Mouse (Mus musculus) adrenal gland, adult 8-10 months (tissue): ENCODE results near the gene Usp20. TPM values are rescaled to one million over a fixed set of nuclear protein-coding genes. Genes with fewer than 3 reads are reported as not detected.

Experiments used
- DNase-seq: peaks from one replicate; pipeline ENCODE4 v3.0.0; 2022
- total RNA-seq, 4 experiments: library from RNA; stranded (reverse); gene quantifications; 2 replicates each; pipeline ENCODE4 v1.2.4; 2022

The Usp20 gene
- total RNA-seq, 4 experiments from 2014 or later: 32.6 to 45.6 (median 42.3) TPM

- no peak for DNase-seq
These were observed 58.4 kb downstream of the Usp20 start for GRCm38 (mm10) chr2:31040487-31040886.

GRCm38 (mm10) chr2:31041386-31041785, 59.3 kb downstream of the Usp20 start:
- DNase-seq: peak; percentile 52

DNA sequence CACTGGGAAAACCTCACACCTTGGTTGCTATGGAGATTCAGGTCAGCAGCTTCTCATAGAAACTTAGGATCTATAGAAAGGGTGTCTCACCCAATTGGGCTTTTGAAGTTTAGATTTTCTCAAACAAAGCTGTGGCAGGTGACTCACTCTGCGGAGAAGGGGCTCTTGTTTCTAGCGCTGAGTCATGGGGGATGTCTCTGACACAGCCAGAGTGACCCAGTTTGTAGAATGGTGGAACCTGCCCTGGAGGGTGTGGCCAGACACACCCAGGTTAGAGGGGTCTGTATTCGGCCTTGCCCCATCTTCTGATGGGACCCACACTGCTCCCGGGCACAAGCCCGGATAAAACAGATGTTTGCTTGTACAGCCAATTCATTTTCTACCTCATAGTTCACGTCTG, 60.8 kb downstream of the Usp20 start:
- DNase-seq: no peak

- DNase-seq: no peak
These were observed 61.8 kb downstream of the Usp20 start for GRCm38 (mm10) chr2:31043856-31044255.

- no peak for DNase-seq
These were observed 66.0 kb downstream of the Usp20 start for GRCm38 (mm10) chr2:31048037-31048436.

DNA sequence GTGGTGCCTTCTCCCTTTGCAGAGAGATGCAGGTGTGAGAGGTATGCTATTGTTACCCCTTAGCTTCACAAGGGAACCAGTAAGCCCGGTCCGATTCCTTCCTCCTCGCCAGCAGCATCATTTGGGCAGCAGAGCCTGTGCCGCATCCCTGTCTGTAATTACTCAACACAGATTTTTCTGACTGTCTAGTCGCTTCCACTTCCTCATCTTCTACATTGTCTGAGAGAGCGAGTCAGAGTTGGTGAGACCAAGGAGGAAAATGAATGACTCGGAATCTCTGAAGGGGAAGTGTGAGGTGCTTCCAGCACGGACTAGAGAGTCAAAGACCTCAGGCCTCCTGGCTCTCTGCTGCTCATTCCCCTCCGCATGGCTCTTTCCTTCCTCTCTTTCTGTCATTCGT, 70.4 kb downstream of the Usp20 start:
- no peak for DNase-seq

- no peak for DNase-seq
These were observed 71.3 kb downstream of the Usp20 start for GRCm38 (mm10) chr2:31053426-31053825.

- DNase-seq: no peak
These were observed 71.8 kb downstream of the Usp20 start for GRCm38 (mm10) chr2:31053851-31054340.

DNA sequence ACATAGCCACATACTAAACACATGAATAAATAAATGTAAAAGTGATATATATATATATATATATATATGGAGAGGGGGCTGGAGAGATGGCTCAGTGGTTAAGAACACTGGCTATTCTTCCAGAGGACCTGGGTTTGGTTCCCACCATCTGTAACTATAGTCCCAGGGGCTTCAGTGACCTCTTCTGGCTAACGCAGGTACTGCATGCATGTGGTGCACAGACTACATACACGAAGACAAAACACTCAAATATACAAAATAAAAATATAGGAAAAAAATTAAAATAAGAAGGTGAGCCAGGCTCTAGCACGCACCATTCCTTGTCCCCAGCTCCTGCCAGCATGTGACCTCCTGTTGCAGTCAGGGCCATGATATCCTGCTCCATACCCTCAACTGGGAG, 74.0 kb downstream of the Usp20 start:
- DNase-seq: no peak

GRCm38 (mm10) chr2:31057549-31058177, 75.6 kb downstream of the Usp20 start:
- no peak for DNase-seq

GRCm38 (mm10) chr2:31058443-31058842, 76.4 kb downstream of the Usp20 start:
- DNase-seq: no peak

DNA sequence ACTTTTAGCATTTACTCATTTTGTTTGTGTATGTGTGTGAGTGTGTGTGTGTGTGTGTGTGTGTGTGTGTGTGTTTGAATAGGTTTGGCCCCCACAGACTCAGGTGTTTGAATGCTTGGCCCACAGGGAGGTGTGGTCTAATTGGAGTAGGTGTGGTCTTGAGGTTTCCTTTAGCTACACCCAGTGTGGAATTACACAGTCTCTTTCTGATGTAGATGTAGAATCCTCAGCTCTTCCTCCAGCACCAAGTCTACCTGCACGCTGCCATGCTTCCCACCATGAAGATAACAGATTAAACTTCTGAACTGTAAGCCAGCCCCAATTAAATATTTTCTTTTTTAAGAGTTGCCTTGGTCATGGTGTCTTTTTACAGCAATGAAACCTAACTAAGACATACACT, 78.2 kb downstream of the Usp20 start:
- DNase-seq: no peak

DNA sequence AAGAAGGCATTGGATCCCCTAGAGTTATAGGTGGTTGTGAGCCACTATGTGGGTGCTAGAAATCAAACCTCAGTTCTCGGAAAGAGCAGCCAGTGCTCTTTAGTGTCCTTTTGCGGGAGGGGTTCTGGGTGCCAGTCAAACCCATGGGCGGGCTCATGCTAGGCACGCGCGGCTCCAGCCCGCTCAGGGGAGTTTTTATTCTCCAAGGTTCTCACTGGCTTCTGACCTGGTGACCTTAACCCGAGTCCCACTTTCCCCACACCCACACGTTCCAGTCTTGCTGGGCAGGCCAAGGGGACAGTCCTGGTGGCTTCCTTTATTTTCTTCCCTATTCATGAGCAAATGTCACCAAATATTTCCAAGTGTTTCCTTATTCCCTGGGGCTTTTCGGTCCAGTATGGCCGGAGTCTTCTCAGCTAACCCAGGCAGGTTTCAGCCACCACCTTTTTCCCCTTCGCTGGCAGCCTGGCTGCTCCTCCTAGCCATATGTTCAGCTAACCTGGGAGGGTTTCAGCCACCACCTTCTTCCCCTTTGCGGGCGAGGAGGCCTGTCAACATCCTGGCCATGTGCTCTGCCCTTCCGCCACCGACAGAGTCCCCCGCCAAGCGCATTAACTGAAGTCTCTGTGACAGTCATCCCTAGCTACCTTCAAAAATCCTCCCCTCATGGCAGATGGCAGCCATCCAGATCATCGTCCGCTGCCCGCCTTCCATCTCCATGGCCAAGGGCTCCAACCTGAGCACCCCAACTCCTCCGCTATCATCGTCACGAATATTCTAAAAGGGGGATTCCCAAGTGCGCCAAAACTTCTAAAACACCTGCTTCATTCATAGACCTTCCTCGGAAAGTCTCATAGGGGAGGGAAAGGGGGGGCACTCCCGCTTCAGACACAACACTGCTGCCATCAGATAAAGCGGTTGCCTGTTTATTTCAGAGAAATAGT, 79.0 kb downstream of the Usp20 start:
- DNase-seq: no peak

DNA sequence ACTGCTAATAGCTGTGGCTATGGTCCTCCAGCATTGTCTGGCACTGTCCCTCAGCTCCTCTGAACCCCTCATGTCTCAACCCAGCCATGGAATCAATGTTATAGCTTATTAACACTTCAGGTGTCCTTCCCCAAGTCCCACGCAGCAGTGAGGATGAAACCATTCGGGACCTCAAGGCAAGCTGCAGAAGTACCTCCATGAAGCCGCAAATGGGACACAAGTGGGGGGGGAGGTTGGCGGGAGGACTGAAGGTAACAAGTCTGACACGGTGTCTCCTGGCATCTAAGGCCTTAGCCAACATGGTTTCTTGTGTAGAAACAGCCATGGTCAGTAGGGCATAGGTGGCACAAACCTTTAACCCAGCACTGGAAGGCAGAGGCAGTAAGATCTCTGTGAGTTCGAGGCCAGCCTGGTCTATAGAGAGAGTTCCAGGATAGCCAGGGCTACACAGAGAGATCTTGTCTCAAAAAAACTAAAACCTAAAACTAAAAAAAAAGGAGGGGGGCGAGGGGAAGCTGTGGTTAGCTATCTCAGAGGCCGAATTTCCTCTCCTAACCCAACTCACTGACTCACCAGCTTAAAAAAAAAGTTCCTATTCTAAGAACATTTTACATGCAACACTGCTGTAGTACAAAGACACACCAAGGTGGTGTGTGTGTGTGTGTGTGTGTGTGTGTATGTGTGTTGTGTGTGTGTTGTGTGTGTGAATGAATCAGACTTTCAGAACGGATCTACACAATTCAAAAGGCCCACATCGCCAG, 80.0 kb downstream of the Usp20 start:
- DNase-seq: no peak

DNA sequence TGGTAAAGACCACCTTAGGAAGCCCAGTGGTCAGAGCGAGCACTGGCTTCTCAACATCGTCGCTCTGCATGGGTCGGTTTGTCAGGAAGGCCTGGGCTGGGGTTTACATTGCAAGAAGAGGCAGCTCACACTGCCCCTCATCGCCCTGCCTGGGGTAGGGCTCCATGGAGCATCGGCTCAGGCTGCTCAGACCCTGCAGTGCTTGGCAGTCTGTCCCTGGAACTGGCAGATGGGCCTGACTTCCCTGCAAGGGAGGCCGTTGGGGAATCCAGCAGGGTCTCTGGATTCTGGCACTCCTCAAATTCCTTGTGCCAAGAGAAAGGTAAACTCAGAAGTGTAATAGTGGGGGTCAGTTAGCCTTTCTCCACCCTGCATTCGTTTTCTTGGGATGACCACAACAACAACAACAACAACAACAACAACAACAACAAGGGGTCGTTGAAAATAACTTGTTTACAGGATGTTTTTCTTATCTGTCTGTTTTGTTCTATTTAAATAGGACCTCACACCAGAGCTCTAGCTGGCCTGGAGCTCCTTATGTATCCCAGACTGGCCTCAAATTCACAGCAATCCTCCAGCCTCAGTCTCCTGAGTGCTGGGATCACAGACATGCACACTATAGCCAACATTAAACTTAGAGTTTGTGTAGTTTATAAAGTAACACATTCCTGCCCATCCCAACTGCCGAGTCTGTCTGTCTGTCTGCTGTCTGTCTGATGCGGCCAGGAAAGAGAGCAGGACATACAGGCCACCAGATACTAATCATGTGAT, 84.1 kb downstream of the Usp20 start:
- DNase-seq: no peak

DNA sequence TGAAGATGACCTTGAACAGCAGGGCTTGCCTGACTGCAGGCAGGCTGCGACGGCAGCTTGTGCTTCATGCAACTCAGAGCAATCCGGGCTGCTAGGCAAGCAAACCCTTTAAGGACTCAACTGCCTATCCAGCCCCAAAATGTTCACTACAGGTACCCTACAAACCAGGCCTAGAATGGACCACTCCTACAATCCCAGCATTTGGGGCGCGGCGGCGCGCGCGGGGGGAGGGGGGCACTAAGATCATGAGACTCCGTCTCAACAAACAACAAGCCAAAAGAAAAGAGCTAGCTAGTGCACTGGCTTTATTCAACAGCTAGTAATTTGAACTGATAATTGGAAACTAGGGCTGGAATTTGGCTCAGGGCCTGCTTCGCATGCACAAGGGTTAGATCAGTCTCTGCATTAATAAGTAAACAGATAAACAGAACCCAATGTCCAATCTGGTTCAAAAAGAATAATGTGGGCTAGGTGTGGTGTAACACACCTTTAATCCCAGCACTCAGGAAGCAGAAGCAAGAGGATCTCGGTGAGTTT, 85.0 kb downstream of the Usp20 start:
- DNase-seq: no peak

GRCm38 (mm10) chr2:31067696-31068245, 85.7 kb downstream of the Usp20 start:
- DNase-seq: no peak

- peak; percentile 29 for DNase-seq
These were observed 86.4 kb downstream of the Usp20 start for GRCm38 (mm10) chr2:31068246-31069113.

- no peak for DNase-seq
These were observed 87.0 kb downstream of the Usp20 start for GRCm38 (mm10) chr2:31069114-31069445.

GRCm38 (mm10) chr2:31069506-31069905, 87.4 kb downstream of the Usp20 start:
- DNase-seq: no peak
